Mouse (Mus musculus): ENCODE results near the gene Jag2. TPM values are rescaled to one million over a fixed set of nuclear protein-coding genes. Genes with fewer than 3 reads are reported as not detected.

The Jag2 gene
- total RNA-seq, 1 experiment from 2014 or later, result 0.70 TPM

Other genes starting within 250 kb of the Jag2 start
- gene Cep170b, start 209.3 kb downstream of the Jag2 start, total RNA-seq (2017), result 4.8 and 5.7 TPM in 2 replicates
- gene Pld4, start 169.1 kb downstream of the Jag2 start, total RNA-seq (2017), result 98.0 and 114 TPM in 2 replicates
- gene Ahnak2, start 127.1 kb downstream of the Jag2 start, total RNA-seq (2017), result not detected in 2 replicates
- gene Clba1, start 120.8 kb downstream of the Jag2 start, total RNA-seq (2017), result 0.37 and 0.70 TPM in 2 replicates
- 30.7 and 32.0 TPM in 2 replicates for gene Cdca4, start 100.4 kb downstream of the Jag2 start, total RNA-seq (2017)
- 40.9 and 41.1 TPM in 2 replicates for gene Gpr132, start 61.5 kb downstream of the Jag2 start, total RNA-seq (2017)
- gene Nudt14, start 12.3 kb upstream of the Jag2 start, total RNA-seq (2017), result 4.2 and 4.7 TPM in 2 replicates
- gene Btbd6, start 46.7 kb upstream of the Jag2 start, total RNA-seq (2017), result 6.1 and 7.2 TPM in 2 replicates
- gene Brf1, start 70.9 kb upstream of the Jag2 start, total RNA-seq (2017), result 104 and 124 TPM in 2 replicates
- gene Pacs2, start 84.7 kb upstream of the Jag2 start, total RNA-seq (2017), result 17.2 and 23.0 TPM in 2 replicates
- gene Tex22, start 144.7 kb upstream of the Jag2 start, total RNA-seq (2017), result 0.81 and 2.5 TPM in 2 replicates
- gene Mta1, start 168.5 kb upstream of the Jag2 start, total RNA-seq (2017), result 12.8 and 17.7 TPM in 2 replicates
- 0.70 and 1.2 TPM in 2 replicates for gene Crip2, start 210.5 kb upstream of the Jag2 start, total RNA-seq (2017)
- gene Crip1, start 216.5 kb upstream of the Jag2 start, total RNA-seq (2017), result 361 and 448 TPM in 2 replicates
- gene Tedc1, start 226.6 kb upstream of the Jag2 start, total RNA-seq (2017), result 3.8 and 7.9 TPM in 2 replicates